Mouse (Mus musculus) spleen, embryonic (tissue): ENCODE results near the gene Phf21a.

Source experiments
- CTCF ChIA-PET: fragments of 350-600 bp; sonication (Branson Sonifier 250); formaldehyde crosslinking; loops from one replicate; lab custom pipeline; 2022; lab: Charles Lee

Gene Phf21a

DNA sequence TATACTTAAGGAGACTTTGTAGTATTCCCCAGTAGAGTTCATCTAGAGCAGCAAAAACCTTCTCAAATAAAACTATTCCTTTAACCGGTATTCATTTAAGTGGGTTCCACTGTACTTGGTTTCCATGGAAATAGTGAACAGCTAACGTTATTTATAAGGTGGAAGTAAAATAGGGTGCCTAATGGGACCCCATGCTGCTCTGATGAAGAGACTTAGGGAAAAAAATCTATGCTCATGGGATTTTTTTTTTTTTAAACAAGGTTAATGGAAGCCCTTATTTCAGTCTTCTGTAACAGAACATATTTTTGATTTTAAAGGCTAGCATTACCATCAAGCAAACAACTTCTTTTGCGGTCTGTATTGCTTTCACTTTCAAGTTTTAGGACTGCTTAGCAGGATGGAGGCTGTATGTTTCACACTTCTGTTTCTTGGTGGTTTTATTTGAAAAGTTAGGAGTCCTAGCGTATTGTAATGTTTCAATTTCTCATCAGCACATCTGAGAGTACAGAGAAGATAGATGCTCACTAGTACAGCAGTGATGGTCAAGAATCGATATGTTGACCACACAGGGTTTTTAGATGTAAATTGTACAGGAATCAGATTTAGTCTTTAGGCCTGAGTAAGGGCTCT lies 112.2 kb downstream of the Phf21a start:
- CTCF ChIA-PET = interaction anchor here (0.9 kb wide), 1 partner anchor 308 kb away, joined by 4 read pairs; no protein-coding TSS in a partner anchor

GRCm38 (mm10) chr2:92210409-92210808 lies 117.5 kb downstream of the Phf21a start:
- CTCF ChIA-PET = no interaction called here

DNA sequence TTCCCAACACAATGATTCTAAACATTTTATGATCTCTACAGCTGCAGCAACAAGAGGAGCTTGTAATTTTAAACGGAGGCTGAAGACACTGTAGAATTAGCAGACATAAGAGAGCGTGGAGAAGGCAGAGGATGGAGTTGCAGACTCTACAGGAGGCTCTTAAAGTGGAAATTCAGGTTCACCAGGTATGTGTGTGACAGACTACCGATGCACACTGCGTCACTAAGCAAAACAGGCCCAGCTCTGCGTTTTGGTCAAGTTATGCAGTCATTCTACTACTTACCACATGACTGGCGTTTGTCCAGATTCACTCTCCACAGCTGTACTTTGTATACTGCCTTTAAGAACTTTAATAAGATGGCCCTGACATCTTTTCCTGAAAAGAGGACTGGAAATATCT lies 128.5 kb downstream of the Phf21a start:
- CTCF ChIA-PET = interaction anchor here (0.5 to 0.7 kb wide), 2 partner anchors 132 to 945 kb away, joined by 4 read pairs; no protein-coding TSS in a partner anchor

GRCm38 (mm10) chr2:92225592-92225991 lies 132.7 kb downstream of the Phf21a start:
- CTCF ChIA-PET = no interaction called here

GRCm38 (mm10) chr2:92229973-92230372 lies 137.1 kb downstream of the Phf21a start:
- CTCF ChIA-PET = no interaction called here

- CTCF ChIA-PET = no interaction called here
These were observed 138.8 kb downstream of the Phf21a start for GRCm38 (mm10) chr2:92231706-92232105.

GRCm38 (mm10) chr2:92234768-92235332 lies 141.9 kb downstream of the Phf21a start:
- CTCF ChIA-PET = no interaction called here

DNA sequence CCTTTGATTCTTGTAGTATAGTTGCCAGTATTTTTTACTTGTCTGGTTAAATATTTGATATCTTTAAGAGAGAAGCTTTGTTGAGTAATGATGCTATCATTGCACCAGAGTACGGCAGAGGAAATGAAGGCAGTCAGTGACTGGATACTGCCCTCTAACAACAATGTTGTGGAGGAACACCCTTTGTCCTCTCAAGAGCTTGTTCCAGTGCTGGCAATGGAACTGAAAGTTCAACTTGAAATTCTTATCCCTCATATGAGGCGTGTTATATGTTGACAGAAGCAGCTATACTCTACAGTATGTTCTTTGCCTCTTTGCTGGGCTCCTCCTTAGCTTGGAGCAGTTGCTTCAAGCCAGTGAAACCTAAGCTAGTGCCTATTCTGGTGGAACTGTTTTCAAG lies 147.4 kb downstream of the Phf21a start:
- CTCF ChIA-PET = no interaction called here

DNA sequence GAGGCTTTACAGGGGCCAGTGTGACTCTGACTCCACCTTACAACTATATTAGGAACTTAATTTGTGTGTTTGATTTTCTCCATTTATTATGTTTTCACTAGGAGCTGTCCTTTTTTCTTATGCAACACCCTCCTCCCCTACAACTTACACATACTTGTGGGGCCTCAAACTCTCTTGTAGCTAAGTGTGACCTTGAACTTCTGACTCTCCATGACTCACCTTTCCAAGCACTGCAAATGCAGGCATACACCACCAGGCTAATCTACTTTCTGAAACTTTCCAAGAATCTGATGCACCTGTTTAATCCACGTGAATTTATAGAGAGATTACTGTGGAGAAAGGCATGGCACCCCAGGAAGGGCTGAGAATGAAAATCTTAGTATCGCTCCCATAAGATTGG lies 147.9 kb downstream of the Phf21a start:
- CTCF ChIA-PET = interaction anchor here (0.5 kb wide), 1 partner anchor 27 kb away, joined by 3 read pairs; no protein-coding TSS in a partner anchor

GRCm38 (mm10) chr2:92241317-92241716 lies 148.4 kb downstream of the Phf21a start:
- CTCF ChIA-PET = interaction anchor here (0.5 kb wide), 1 partner anchor 28 kb away, joined by 3 read pairs; no protein-coding TSS in a partner anchor

- CTCF ChIA-PET = no interaction called here
These were observed 153.2 kb downstream of the Phf21a start for GRCm38 (mm10) chr2:92246112-92246511.

DNA sequence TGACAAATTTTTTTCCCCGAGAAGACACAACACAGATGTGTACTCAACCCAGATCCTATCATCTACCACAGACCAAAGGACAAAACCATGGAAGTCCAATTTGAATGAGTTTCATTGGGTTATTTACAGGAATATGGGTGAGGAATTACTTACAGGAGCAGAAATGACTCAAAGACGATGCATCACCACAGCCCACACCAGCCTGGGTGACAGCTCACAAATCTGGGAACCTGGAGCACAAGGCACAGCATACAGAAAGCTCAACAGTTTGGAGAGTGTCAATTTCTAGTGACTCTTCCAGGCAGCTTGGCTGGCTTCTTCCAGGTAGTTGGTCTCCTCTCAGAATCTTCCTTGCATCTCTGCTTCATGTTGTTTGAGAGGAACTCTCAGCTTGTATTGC lies 154.8 kb downstream of the Phf21a start:
- CTCF ChIA-PET = no interaction called here

GRCm38 (mm10) chr2:92250472-92250871 lies 157.6 kb downstream of the Phf21a start:
- CTCF ChIA-PET = no interaction called here

DNA sequence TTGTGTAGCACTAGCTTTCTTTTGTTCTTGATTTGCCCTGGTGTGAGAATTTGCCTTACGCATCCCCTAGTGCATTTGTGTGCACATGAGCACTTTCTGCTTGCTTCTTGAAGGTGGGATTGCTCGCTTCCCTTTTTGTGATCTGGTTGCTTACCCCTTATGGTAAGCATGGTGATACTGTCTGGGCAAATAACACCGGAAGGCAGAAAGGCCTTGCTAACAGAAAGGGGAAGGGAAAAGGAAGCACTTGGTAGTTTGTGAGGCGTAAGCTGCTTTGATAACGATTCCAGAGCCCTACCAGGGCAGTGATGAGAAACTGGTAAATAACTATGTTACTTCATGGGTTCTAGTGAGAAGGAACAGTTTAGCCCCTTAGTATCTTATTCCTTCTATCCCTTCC lies 160.9 kb downstream of the Phf21a start:
- CTCF ChIA-PET = interaction anchor here (0.9 kb wide), 1 partner anchor 135 kb away, joined by 3 read pairs; no protein-coding TSS in a partner anchor

DNA sequence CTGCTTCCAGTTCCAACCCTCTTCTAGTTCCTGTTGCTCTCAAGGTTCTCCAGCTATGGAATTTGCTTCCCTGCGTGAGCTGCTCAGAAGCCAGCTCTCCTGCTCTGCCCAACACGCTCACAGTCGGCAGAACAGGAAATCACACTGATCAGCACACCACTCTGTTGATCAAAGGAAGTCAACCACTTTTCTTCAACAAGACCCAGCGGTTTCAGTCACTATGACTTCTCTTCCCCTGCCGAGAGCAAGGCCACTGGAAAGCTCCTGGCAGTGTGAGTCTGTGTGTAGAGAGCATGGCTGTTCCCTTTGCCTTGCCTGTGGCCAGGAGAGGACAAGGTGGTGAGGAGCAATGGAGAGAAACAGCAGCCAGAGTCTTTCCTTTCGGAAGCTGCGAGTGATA lies 163.2 kb downstream of the Phf21a start:
- CTCF ChIA-PET = interaction anchor here (0.7 to 1.2 kb wide), 2 partner anchors 12 to 44 kb away, joined by 3 to 4 read pairs; no protein-coding TSS in a partner anchor

GRCm38 (mm10) chr2:92257372-92257956 lies 164.5 kb downstream of the Phf21a start:
- CTCF ChIA-PET = interaction anchor here (1.2 kb wide), 1 partner anchor 11 kb away, joined by 3 read pairs; no protein-coding TSS in a partner anchor

- CTCF ChIA-PET = no interaction called here
These were observed 167.0 kb downstream of the Phf21a start for GRCm38 (mm10) chr2:92259924-92260323.

DNA sequence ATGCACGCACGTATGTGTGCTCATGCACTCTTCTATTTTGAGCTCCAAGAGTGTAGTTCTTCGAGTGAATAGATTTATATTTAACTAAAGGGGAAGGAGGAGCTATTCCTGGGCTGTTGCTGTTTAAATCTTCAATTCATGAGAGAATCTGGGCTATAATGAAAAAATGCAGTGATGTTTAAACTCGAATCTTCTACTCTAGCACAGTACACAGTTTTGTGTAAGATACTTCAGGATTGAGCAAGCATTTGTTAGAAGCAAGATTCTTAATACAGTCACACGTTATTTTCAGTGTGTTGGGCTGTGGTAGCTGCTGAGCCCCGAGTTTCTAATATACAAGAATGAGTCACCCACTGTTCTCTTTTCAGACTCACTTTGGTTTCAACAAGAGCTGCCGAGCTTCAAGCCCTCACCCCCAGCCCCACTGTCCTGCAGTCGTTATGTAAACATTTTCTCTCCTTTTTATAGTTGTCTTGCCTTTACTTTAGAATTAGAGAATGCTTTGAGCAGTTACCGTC lies 173.2 kb downstream of the Phf21a start:
- CTCF ChIA-PET = no interaction called here

DNA sequence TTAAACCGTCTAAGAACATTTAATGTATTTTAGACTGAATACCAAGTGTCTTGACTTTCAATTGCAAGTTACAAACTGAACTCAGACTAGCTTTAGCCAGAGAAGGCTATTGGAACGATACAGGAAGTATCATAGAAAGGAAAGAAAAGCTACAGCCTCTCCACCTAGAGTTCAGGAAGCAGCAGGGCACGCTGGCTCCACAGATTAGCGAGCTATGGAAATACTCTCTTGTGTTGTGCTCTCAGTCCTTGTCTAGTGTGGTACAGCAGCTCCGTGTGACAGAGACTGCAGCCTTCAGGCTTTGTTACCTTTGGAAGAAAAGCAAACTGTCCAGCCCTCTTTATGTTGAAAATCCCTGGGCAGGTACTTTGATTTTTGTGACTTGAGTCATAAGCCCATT lies 176.3 kb downstream of the Phf21a start:
- CTCF ChIA-PET = interaction anchor here (0.9 kb wide), 1 partner anchor 28 kb away, joined by 3 read pairs; no protein-coding TSS in a partner anchor

GRCm38 (mm10) chr2:92272510-92272909 lies 179.6 kb downstream of the Phf21a start:
- CTCF ChIA-PET = interaction anchor here (0.7 kb wide), 1 partner anchor 16 kb away, joined by 3 read pairs; no protein-coding TSS in a partner anchor

GRCm38 (mm10) chr2:92273101-92273801 lies 180.3 kb downstream of the Phf21a start:
- CTCF ChIA-PET = no interaction called here

DNA sequence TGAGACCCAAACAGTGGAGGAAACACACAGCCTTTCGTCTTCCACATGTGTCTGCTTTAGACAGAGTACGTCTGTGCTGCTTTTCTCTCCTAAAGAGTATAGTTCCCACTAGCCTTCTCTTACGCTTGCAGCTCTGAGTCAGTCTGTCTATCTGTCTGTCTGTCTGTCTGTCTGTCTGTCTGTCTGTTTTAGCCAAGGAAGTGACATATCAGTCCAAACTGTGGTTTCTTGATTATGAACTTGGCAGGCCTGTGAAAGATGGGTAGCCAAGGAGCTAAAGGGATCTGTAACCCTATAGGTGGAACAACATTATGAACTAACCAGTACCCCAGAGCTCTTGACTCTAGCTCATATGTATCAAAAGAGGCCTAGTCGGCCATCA lies 180.9 kb downstream of the Phf21a start:
- CTCF ChIA-PET = no interaction called here
